Mouse (Mus musculus): ENCODE results near the gene Khk.

Gene Khk

GRCm38 (mm10) chr5:30969440-30969839, 48.2 kb downstream of the Khk start:
- no peak for DNase-seq (ENCODE audit: low spot score)

- no peak for DNase-seq (ENCODE audit: low spot score)
Measured at GRCm38 (mm10) chr5:30974870-30975656, 53.8 kb downstream of the Khk start.
